Mouse (Mus musculus) intestine, embryonic 16.5 days (tissue): ENCODE data around the gene Rab25. TPM values are rescaled to one million over a fixed set of nuclear protein-coding genes. Genes with fewer than 3 reads are reported as not detected.

Experiments
- ATAC-seq: fragments of 200-750 bp; cut with Nextera tagmentation; 2 replicates; pipeline ENCODE4 v1.8.0; 2017; ENCODE audit warnings: moderate TSS enrichment, moderate library complexity
- H3K27ac ChIP-seq: fragments of 300-500 bp; sonication (generic); 2 replicates; pipeline ENCODE4 v1.5.1; 2014; ENCODE audit warnings: mild to moderate bottlenecking, low read length
- H3K27me3 ChIP-seq: fragments of 300-500 bp; sonication (generic); replicated peaks from 2 replicates; pipeline ENCODE4 v1.6.1; 2014; ENCODE audit warnings: low read length, control low read depth, mixed read lengths; ENCODE audit not compliant: control insufficient read depth, insufficient read depth
- H3K36me3 ChIP-seq: fragments of 300-500 bp; sonication (generic); 2 replicates; pipeline ENCODE4 v1.6.1; 2014; ENCODE audit warnings: low read length, control low read depth; ENCODE audit not compliant: control insufficient read depth, insufficient read depth
- H3K4me1 ChIP-seq: fragments of 300-500 bp; sonication (generic); 2 replicates; pipeline ENCODE4 v1.6.1; 2014; ENCODE audit warnings: low read length, control low read depth, mixed read lengths; ENCODE audit not compliant: control insufficient read depth, insufficient read depth
- H3K4me2 ChIP-seq: fragments of 300-500 bp; sonication (generic); 2 replicates; pipeline ENCODE4 v1.6.1; 2014; ENCODE audit warnings: low read depth, low read length, control low read depth
- H3K4me3 ChIP-seq: fragments of 300-500 bp; sonication (generic); 2 replicates; pipeline ENCODE4 v1.5.1; 2014; ENCODE audit warnings: mild to moderate bottlenecking, low read length
- H3K9ac ChIP-seq: fragments of 300-500 bp; sonication (generic); 2 replicates; pipeline ENCODE4 v1.6.1; 2014; ENCODE audit warnings: low read depth, low read length
- H3K9me3 ChIP-seq: fragments of 300-500 bp; sonication (generic); 2 replicates; pipeline ENCODE4 v1.6.1; 2016; ENCODE audit warnings: low read length, control low read depth; ENCODE audit not compliant: control insufficient read depth
- WGBS: fragments of 180-500 bp; shearing (Covaris S2); extraction: QIAGEN DNeasy Blood & Tissue Kit; methylation state at CpG from one replicate; pipeline ENCODE4 v1.1.7; 2014; 5-methylcytosine and 5-hydroxymethylcytosine counted together
- polyA plus RNA-seq: library from polyadenylated mRNA; unstranded; fragments of >200 nt; fragmentation: Nextera tagmentation; extraction: Ambion mirVana; gene quantifications from 2 replicates; pipeline ENCODE4 v1.2.1, GENCODE M21; 2015

The Rab25 gene
- polyA plus RNA-seq, 1 experiment from 2014 or later: 102 TPM

DNA sequence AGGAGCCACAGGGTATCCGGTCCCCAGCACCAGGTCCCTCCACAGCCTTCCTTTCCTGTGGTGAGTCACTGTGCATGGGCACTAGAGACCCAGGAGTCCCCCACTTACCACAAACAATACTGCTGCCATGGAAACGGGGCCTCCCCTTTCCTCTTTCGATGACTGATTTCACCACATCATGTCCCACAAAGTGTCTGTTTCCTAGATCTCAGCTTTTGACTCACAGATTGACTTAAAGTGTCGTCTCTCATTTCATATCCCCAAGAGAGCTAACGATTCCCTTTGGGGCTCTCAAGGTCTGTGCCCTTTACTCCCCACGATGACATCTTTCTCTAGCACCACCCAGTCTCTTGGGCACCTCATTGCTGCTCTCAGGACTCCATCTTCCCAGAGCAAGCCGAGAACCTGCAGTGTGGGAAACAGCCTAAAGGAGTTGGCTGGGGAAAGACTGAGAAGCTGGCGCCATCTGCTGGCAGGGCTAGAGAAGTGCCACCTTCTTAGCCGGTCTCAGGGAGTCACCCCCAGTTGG is 26.2 kb downstream of the Rab25 start:
- H3K9me3 ChIP-seq: no peaks in the 10 kb centered on the region
- H3K9ac ChIP-seq: no peak overlapping the region
- H3K27me3 ChIP-seq: no peaks in the 10 kb centered on the region
- H3K4me2 ChIP-seq: no peak overlapping the region
- peaks cover 3% of the 10 kb centered on the region; the same call in 1 of the 2 replicates for H3K36me3 ChIP-seq
- H3K4me3 ChIP-seq: no peak overlapping the region
- no peak overlapping the region for H3K27ac ChIP-seq
- peak; percentile 17 for ATAC-seq
- WGBS: 29% methylated on average over 9 of the region's 9 CpGs
- H3K4me1 ChIP-seq: peaks cover 6% of the 10 kb centered on the region; the same call in 1 of the 2 replicates

DNA sequence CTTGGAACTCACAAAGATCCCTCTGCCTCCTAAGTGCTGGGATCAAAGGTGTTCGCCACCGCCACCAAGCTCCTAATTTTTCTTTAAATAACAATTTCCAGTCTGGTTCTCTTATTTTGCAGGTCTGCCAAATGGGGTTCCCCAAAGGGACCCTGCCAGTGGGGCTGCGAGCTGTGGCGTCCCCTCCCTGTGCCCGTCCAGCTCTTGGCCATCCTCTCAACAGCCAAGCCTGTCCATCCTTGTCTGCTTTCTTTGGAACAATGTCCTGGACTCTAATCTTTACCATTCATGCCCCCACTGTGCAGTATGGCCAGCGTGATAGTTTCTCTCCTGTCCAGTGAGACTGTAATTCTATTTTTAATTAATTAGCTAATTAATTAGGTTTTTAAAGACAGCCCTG is 26.9 kb downstream of the Rab25 start:
- Histone ChIP-seq H3K4me3 (no peak overlapping the region), H3K27me3 (no peaks in the 10 kb centered on the region), H3K4me1 (peaks cover 7% of the 10 kb centered on the region; the same call in 1 of the 2 replicates), H3K4me2 (no peak overlapping the region), H3K36me3 (peaks cover 3% of the 10 kb centered on the region; the same call in 1 of the 2 replicates), H3K9ac (no peak overlapping the region), H3K27ac (no peak overlapping the region), H3K9me3 (no peaks in the 10 kb centered on the region)
- no peak for ATAC-seq
- WGBS: 92% methylated on average over 6 of the region's 6 CpGs

DNA sequence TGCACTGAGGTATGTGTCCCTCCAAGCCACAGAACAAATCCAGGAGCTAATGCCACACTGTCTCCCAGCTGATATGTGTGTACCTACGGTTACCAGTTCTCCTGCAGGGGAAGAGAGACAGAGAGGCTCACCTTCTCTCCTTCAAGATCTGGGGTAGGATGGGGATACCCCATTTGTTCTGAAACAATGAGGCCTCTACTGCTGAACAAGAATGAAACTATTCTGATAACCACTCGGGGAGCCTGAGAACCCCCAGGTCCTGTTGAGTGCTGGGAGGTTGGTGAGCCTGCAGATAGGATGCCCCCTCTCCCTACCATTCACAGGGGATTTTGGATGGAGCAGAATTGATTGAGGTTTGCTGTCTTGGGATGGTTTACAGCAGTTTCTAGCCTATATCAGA is 28.0 kb downstream of the Rab25 start:
- Histone ChIP-seq H3K4me2 (no peak overlapping the region), H3K4me3 (no peak overlapping the region), H3K27ac (no peak overlapping the region), H3K9ac (no peak overlapping the region), H3K4me1 (peaks cover 5% of the 10 kb centered on the region; the same call in 1 of the 2 replicates), H3K27me3 (no peaks in the 10 kb centered on the region), H3K36me3 (peaks cover 3% of the 10 kb centered on the region; the same call in 1 of the 2 replicates), H3K9me3 (no peaks in the 10 kb centered on the region)
- ATAC-seq: no peak
- 84% methylated on average over 2 of the region's 2 CpGs for whole genome bisulfite sequencing

DNA sequence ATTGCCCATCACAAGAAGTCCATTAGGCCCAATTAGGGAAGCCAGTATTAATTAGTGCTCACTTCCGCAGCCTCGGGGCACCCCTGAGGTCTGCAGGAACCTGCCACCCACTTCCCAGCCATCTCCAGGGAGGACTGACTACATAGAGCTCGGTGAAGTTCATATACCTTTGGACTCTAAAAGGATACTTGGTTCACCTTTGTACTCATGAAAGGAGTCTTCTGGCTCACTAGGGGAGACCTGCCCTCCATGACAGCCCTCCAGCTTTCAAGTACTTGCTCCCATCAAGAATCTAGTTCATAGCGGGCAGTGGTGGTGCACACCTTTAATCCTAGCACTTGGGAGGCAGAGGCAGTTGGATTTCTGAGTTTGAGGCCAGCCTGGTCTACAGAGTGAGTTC is 29.7 kb downstream of the Rab25 start:
- H3K4me2 ChIP-seq: no peak overlapping the region
- no peaks in the 10 kb centered on the region for H3K36me3 ChIP-seq
- H3K4me3 ChIP-seq: no peak overlapping the region
- H3K27ac ChIP-seq: no peak overlapping the region
- 71% methylated on average over 4 of the region's 4 CpGs for WGBS
- no peak overlapping the region for H3K9ac ChIP-seq
- H3K9me3 ChIP-seq: no peaks in the 10 kb centered on the region
- ATAC-seq: no peak
- H3K4me1 ChIP-seq: peaks cover 16% of the 10 kb centered on the region
- no peaks in the 10 kb centered on the region for H3K27me3 ChIP-seq

DNA sequence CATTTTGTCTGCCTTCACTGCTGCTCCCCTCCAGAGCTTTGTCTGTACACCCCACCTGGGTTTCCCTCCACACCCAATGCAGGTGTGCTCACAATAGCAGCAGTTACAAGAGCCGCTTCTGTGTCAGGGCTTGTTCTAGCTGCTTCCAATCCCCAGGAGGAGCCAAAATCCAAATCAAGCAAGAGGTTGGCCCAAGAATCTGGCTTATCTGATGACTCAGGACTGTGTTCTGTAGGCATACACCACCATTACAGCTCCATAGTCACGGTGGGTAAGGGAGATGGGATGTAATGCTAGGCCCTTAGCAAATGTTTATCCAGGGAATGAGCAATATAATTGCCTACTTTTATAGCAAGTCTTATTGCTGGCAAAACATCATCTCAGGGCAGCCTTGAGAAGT is 31.7 kb downstream of the Rab25 start:
- Histone ChIP-seq H3K9ac (no peak overlapping the region), H3K27me3 (no peaks in the 10 kb centered on the region), H3K36me3 (no peaks in the 10 kb centered on the region), H3K4me1 (peaks cover 34% of the 10 kb centered on the region), H3K27ac (no peak overlapping the region), H3K4me3 (no peak overlapping the region), H3K9me3 (no peaks in the 10 kb centered on the region), H3K4me2 (no peak overlapping the region)
- WGBS: 58% methylated on average over 2 of the region's 2 CpGs
- ATAC-seq: no peak

DNA sequence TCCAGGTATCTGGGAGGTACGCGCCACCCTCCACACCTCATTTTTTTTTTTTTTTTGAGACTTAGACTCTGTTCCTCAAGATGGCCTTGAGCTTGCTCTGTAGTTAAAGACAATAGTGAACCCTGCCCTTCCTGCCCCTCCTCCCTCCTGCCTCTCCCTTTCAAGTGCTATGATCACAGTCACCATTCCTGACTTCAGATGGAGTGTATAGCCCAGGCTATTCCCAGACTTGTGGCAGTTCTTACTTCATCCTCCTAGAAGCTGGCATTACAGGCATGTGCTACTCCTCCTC is 33.1 kb downstream of the Rab25 start:
- Histone ChIP-seq H3K36me3 (no peaks in the 10 kb centered on the region), H3K9me3 (no peaks in the 10 kb centered on the region), H3K27me3 (no peaks in the 10 kb centered on the region), H3K4me3 (no peak overlapping the region), H3K27ac (no peak overlapping the region), H3K4me2 (no peak overlapping the region), H3K4me1 (peaks cover 43% of the 10 kb centered on the region), H3K9ac (no peak overlapping the region)
- 0 out of 2 replicates have a peak, but pooled peaks have one; percentile 33 for ATAC-seq
- WGBS: 66% methylated on average over 2 of the region's 2 CpGs

DNA sequence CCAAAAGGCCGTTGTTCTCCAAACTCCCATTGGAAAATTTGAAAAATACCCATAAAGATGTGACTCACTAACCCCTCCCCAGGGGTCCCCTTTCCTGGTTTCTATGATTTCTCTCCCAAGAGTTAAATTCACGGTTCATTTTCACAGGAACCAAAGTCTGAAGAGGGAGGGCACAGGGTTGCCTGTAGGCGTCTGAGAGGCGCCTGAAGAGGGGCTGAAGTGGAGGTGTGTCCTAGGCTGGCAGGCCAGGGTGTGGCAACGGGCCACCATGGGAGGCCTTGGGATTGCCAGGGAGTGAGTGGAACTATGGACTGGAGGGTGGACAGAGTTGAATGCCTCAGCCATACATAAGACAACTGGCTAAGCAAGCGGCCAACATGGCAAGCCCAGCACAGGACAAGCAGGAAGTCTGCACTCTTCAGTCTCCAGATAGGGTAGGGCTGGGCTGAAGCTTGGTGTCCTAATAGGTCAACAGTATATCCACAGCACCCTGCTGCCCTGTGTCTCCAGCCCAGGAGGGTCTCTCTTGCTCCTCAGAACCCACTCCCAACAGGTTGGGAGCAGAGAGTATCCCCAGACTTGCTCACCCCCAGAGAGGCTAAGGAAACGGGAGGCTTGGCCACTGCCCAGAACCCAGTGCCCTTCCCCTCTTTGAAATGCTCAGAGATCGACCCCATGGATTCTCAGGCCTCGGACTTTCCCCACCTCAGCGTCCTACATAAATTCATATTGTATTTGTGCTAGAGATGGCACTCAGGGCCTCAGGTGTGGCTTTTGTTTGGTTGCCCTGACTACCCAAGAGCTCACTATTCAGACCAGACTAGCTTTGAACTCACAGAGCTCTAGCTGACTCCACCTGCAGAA is 33.6 kb downstream of the Rab25 start:
- Histone ChIP-seq H3K4me1 (peaks cover 47% of the 10 kb centered on the region), H3K27me3 (no peaks in the 10 kb centered on the region), H3K9me3 (no peaks in the 10 kb centered on the region), H3K4me2 (no peak overlapping the region), H3K36me3 (no peaks in the 10 kb centered on the region), H3K4me3 (no peak overlapping the region), H3K9ac (no peak overlapping the region), H3K27ac (peak overlapping the region; percentile 53)
- WGBS: 68% methylated on average over 10 of the region's 10 CpGs
- ATAC-seq: peak; percentile 24; the same call in 1 of the 2 replicates

GRCm38 (mm10) chr3:88513546-88514115 is 34.5 kb downstream of the Rab25 start:
- H3K4me2 ChIP-seq: no peak overlapping the region
- no peak for ATAC-seq
- no peaks in the 10 kb centered on the region for H3K9me3 ChIP-seq
- WGBS: 68% methylated on average over 7 of the region's 7 CpGs
- peaks cover 50% of the 10 kb centered on the region for H3K4me1 ChIP-seq
- H3K27me3 ChIP-seq: no peaks in the 10 kb centered on the region
- peak overlapping the region; percentile 53 for H3K27ac ChIP-seq
- no peaks in the 10 kb centered on the region for H3K36me3 ChIP-seq
- H3K4me3 ChIP-seq: no peak overlapping the region
- 0 out of 2 replicates have a peak overlapping the region, but pooled peaks have one; percentile 37 for H3K9ac ChIP-seq

- H3K27ac ChIP-seq: peak overlapping the region; percentile 78
- H3K4me3 ChIP-seq: no peak overlapping the region
- H3K4me1 ChIP-seq: peaks cover 48% of the 10 kb centered on the region
- no peaks in the 10 kb centered on the region for H3K36me3 ChIP-seq
- no peak overlapping the region for H3K4me2 ChIP-seq
- ATAC-seq: no peak
- 36% methylated on average over 15 of the region's 15 CpGs for WGBS
- peak overlapping the region; percentile 37 for H3K9ac ChIP-seq
- H3K9me3 ChIP-seq: no peaks in the 10 kb centered on the region
- H3K27me3 ChIP-seq: no peaks in the 10 kb centered on the region
Measured at GRCm38 (mm10) chr3:88512896-88513545, 35.1 kb downstream of the Rab25 start.
